Mouse (Mus musculus) liver, embryonic 11.5 days (tissue): ENCODE measurements around the gene Tle3. TPM values are rescaled to one million over a fixed set of nuclear protein-coding genes. Genes with fewer than 3 reads are reported as not detected.
A peak's percentile ranks its signal among the peaks of the same experiment; 100 is the strongest.

Source experiments
- ATAC-seq: fragments of 200-750 bp; cut with Nextera tagmentation; replicated peaks from 2 replicates; pipeline ENCODE4 v1.8.0; 2017; ENCODE audit warnings: moderate number of reproducible peaks, mild to moderate bottlenecking, moderate TSS enrichment, moderate library complexity; ENCODE audit not compliant: low FRiP score
- DNase-seq: peaks from one replicate; pipeline ENCODE4 v3.0.0-alpha.2; 2017; ENCODE audit warnings: low spot score
- H3K27ac ChIP-seq: fragments of 300-500 bp; sonication (generic); 2 replicates; pipeline ENCODE4 v1.5.1; 2014; ENCODE audit warnings: mild to moderate bottlenecking, low read depth, low read length, control low read depth
- H3K27me3 ChIP-seq: fragments of 300-500 bp; sonication (generic); replicated peaks from 2 replicates; pipeline ENCODE4 v1.6.1; 2014; ENCODE audit warnings: low read length, mixed read lengths; ENCODE audit not compliant: control insufficient read depth, insufficient read depth
- H3K36me3 ChIP-seq: fragments of 300-500 bp; sonication (generic); 2 replicates; pipeline ENCODE4 v1.6.1; 2014; ENCODE audit warnings: mild to moderate bottlenecking, low read length, moderate library complexity, mixed read lengths; ENCODE audit not compliant: control insufficient read depth, insufficient read depth
- H3K4me1 ChIP-seq: fragments of 300-500 bp; sonication (generic); replicated peaks from 2 replicates; pipeline ENCODE4 v1.6.1; 2014; ENCODE audit warnings: low read length, mixed read lengths; ENCODE audit not compliant: control insufficient read depth, insufficient read depth
- H3K4me2 ChIP-seq: fragments of 300-500 bp; sonication (generic); 2 replicates; pipeline ENCODE4 v1.6.1; 2014; ENCODE audit warnings: mild to moderate bottlenecking, control low read depth, moderate library complexity
- H3K4me3 ChIP-seq: fragments of 300-500 bp; sonication (generic); 2 replicates; pipeline ENCODE4 v1.5.1; 2014; ENCODE audit warnings: low read depth, low read length, control low read depth
- H3K9ac ChIP-seq: fragments of 300-500 bp; sonication (generic); 2 replicates; pipeline ENCODE4 v1.6.1; 2014; ENCODE audit warnings: low read depth, low read length, control low read depth
- H3K9me3 ChIP-seq: fragments of 300-500 bp; sonication (generic); 2 replicates; pipeline ENCODE4 v1.6.1; 2016; ENCODE audit warnings: low read length, inconsistent platforms, mixed read lengths; ENCODE audit not compliant: control insufficient read depth
- WGBS: fragments of 180-500 bp; shearing (Covaris S2); extraction: QIAGEN DNeasy Blood & Tissue Kit; methylation state at CpG from one replicate; pipeline ENCODE4 v1.1.7; 2014; 5-methylcytosine and 5-hydroxymethylcytosine counted together
- polyA plus RNA-seq: library from polyadenylated mRNA; unstranded; fragments of >200 nt; fragmentation: Nextera tagmentation; extraction: Ambion mirVana; gene quantifications from 2 replicates; pipeline ENCODE4 v1.2.1, GENCODE M21; 2014

Tle3 gene
- polyA plus RNA-seq, 1 experiment from 2014 or later, result 15.8 TPM

GRCm38 (mm10) chr9:61372510-61372975 lies 377 bp downstream of the Tle3 start:
- peaks cover 25% of the 10 kb centered on the region for H3K27me3 ChIP-seq
- under 1% methylated on average over 42 of the region's 42 CpGs for WGBS

DNA sequence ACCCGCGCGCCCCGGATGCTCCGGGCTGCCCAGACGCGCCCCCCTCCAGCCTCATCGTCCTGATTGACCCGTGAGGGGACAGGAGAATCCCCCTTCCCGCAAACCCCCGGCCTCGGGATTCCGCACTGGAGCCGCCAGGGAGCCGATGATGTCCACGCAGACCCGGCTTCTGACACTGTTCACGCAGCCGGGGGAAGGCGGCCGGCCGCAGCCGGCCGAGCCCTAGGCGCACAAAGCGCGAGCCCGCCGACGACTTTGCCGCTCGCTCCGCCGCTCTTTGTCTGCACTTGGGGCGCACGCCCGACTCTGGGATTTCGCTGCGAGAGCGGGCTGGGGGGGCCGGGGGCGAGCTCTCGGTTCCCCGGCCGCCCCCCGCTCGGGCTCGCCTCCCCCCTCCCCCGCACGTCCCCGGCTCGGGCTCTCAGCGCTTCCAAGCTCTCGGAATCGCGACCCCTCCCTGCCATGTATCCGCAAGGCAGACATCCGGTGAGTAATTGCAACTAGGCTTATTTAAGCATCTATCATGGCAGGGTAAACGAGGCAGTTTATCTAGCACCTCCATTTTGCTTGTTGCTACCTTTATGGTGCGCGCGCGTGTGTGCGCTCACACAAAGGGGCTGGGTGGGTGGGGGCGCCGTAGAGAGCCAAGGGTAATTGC lies 939 bp downstream of the Tle3 start:
- DNase-seq (peak; percentile 72), ATAC-seq (no peak)
- WGBS, result under 1% methylated on average over 65 of the region's 66 CpGs
- Histone ChIP-seq H3K36me3 (0 out of 2 replicates have a peak, but pooled peaks cover 2% of the 10 kb centered on the region), H3K4me3 (peak overlapping the region; percentile 84), H3K4me1 (peaks cover 60% of the 10 kb centered on the region), H3K27me3 (peaks cover 19% of the 10 kb centered on the region), H3K27ac (peak overlapping the region; percentile 79), H3K9ac (peak overlapping the region; percentile 82), H3K4me2 (peak overlapping the region; percentile 95), H3K9me3 (no peaks in the 10 kb centered on the region)

More at GRCm38 (mm10) chr9:61372510-61372975, 377 bp downstream of the Tle3 start:
- Histone ChIP-seq H3K4me2 (peak overlapping the region; percentile 95), H3K9ac (peak overlapping the region; percentile 82), H3K27ac (peak overlapping the region; percentile 79), H3K36me3 (0 out of 2 replicates have a peak, but pooled peaks cover 2% of the 10 kb centered on the region), H3K4me1 (peaks cover 61% of the 10 kb centered on the region), H3K4me3 (peak overlapping the region; percentile 84), H3K9me3 (no peaks in the 10 kb centered on the region)
- ATAC-seq, result peak; percentile 32
- DNase-seq, result no peak

- WGBS, result under 1% methylated on average over 23 of the region's 23 CpGs
- H3K4me3 ChIP-seq, result peak overlapping the region; percentile 84
- 0 out of 2 replicates have a peak, but pooled peaks cover 2% of the 10 kb centered on the region for H3K36me3 ChIP-seq
- peaks cover 61% of the 10 kb centered on the region for H3K4me1 ChIP-seq
- DNase-seq, result no peak
- no peaks in the 10 kb centered on the region for H3K9me3 ChIP-seq
- peaks cover 15% of the 10 kb centered on the region for H3K27me3 ChIP-seq
- H3K9ac ChIP-seq, result peak overlapping the region; percentile 82
- H3K27ac ChIP-seq, result peak overlapping the region; percentile 79
- no peak for ATAC-seq
- H3K4me2 ChIP-seq, result peak overlapping the region; percentile 95
These were observed 1.4 kb downstream of the Tle3 start for GRCm38 (mm10) chr9:61373634-61373941.

- DNase-seq (peak; percentile 61), ATAC-seq (no peak)
- peak overlapping the region; percentile 95 for H3K4me2 ChIP-seq
- H3K36me3 ChIP-seq, result 0 out of 2 replicates have a peak, but pooled peaks cover 2% of the 10 kb centered on the region
- peak overlapping the region; percentile 84 for H3K4me3 ChIP-seq
- no peaks in the 10 kb centered on the region for H3K9me3 ChIP-seq
- H3K9ac ChIP-seq, result peak overlapping the region; percentile 82
- H3K4me1 ChIP-seq, result peaks cover 61% of the 10 kb centered on the region
- H3K27me3 ChIP-seq, result peaks cover 10% of the 10 kb centered on the region
- 0 out of 2 replicates have a peak overlapping the region, but pooled peaks have one; percentile 79 for H3K27ac ChIP-seq
- 3% methylated on average over 51 of the region's 51 CpGs for WGBS
These were observed 2.1 kb downstream of the Tle3 start for GRCm38 (mm10) chr9:61373942-61374900.

DNA sequence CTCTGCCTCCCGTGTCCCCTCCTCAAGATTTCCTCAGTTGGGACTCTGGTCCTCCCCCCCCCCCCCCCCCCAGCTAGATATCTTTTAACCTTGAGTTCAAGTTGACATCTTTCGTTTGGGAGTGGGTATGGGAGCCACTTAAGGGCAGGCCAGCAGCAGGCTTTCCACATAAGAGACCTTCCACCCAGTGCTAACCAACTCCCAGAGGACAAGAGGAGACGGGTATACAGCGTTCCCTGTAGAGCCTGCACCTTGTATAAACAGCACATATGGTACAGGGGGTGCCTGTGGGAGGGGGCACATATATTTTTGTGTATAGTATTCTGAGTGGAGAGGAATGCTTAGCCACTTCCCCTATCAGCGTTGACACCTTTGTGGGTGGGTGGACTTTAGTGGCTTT lies 2.8 kb downstream of the Tle3 start:
- Histone ChIP-seq H3K27ac (no peak overlapping the region), H3K4me3 (peak overlapping the region; percentile 84), H3K9me3 (no peaks in the 10 kb centered on the region), H3K36me3 (0 out of 2 replicates have a peak, but pooled peaks cover 3% of the 10 kb centered on the region), H3K27me3 (peaks cover 3% of the 10 kb centered on the region; the same call in 1 of the 2 replicates), H3K4me1 (peaks cover 60% of the 10 kb centered on the region), H3K4me2 (peak overlapping the region; percentile 95), H3K9ac (no peak overlapping the region)
- 35% methylated on average over 5 of the region's 5 CpGs for WGBS
- ATAC-seq (no peak), DNase-seq (no peak)

- WGBS, result 53% methylated on average over 11 of the region's 11 CpGs
- H3K4me1 ChIP-seq, result peaks cover 68% of the 10 kb centered on the region
- no peak for DNase-seq
- peaks cover 5% of the 10 kb centered on the region; the same call in 1 of the 2 replicates for H3K27me3 ChIP-seq
- 0 out of 2 replicates have a peak, but pooled peaks cover 6% of the 10 kb centered on the region for H3K36me3 ChIP-seq
- no peak overlapping the region for H3K27ac ChIP-seq
- no peak overlapping the region for H3K9ac ChIP-seq
- peak overlapping the region; percentile 18 for H3K4me3 ChIP-seq
- H3K4me2 ChIP-seq, result peak overlapping the region; percentile 49
- no peak for ATAC-seq
- H3K9me3 ChIP-seq, result no peaks in the 10 kb centered on the region
These were observed 3.8 kb downstream of the Tle3 start for GRCm38 (mm10) chr9:61375802-61376561.

GRCm38 (mm10) chr9:61376650-61377049 lies 4.5 kb downstream of the Tle3 start:
- Histone ChIP-seq H3K4me1 (peaks cover 66% of the 10 kb centered on the region), H3K27ac (no peak overlapping the region), H3K9me3 (no peaks in the 10 kb centered on the region), H3K4me2 (peak overlapping the region; percentile 49), H3K4me3 (no peak overlapping the region), H3K27me3 (peaks cover 5% of the 10 kb centered on the region; the same call in 1 of the 2 replicates), H3K9ac (no peak overlapping the region), H3K36me3 (0 out of 2 replicates have a peak, but pooled peaks cover 6% of the 10 kb centered on the region)
- no peak for ATAC-seq
- DNase-seq, result no peak
- WGBS, result 45% methylated on average over 3 of the region's 3 CpGs
